Mouse (Mus musculus): ENCODE measurements around the gene Gng8.

Gene Gng8

DNA sequence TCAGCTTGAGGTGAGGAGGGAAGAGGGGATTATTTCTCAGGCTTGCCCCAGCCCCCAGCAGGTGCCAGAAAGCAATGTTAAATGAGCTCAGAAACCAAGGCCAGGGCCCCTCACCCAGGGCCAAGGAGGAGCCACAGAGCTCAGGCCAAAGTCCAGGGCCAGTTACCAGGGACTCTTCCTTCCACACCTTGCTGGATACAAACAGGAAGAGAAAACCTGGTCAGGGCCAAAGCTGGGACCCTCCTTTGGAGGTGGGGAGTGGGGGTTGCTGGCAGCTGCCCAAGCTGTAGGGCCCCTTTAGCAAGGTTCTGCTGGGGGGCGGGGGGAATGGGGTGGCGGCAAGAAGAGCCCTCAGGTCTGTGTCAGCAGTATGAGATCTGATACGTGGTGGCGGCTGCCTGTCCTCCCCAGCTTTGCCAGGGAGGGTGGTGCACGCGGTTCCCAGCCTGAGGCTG, 30.3 kb downstream of the Gng8 start:
- intact Hi-C loops (cut with DNase I), result no loop called here

DNA sequence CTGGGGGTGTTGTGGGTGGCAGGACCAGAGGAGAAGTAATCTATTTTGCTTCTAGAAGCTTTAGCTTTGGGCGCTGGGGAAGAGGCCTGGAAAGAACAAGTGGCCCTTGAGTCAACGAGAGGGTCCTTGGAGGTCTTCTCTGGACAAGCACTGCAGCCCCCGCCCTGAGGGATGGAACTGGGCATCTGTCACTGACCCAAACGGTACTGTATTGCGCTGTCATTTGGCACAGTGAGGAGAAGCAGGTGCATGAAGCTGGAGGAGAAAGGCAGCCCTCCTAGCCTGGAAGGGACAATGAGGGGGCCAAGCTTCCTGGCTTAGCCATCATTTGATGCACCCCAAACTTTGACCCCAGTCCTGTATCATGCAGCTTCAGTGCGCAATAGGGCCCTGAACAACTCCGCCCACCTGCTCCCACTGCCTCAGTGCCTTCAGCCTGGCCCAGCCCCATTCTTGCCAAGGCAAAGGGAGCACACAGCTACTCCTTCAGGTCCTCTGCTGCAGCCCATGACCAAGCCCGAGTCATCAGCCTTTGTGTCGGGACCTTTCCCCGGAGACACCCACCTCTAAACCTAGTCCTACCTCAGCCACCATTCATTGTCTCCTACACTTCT, 30.9 kb downstream of the Gng8 start:
- intact Hi-C loops (cut with DNase I), result no loop called here

DNA sequence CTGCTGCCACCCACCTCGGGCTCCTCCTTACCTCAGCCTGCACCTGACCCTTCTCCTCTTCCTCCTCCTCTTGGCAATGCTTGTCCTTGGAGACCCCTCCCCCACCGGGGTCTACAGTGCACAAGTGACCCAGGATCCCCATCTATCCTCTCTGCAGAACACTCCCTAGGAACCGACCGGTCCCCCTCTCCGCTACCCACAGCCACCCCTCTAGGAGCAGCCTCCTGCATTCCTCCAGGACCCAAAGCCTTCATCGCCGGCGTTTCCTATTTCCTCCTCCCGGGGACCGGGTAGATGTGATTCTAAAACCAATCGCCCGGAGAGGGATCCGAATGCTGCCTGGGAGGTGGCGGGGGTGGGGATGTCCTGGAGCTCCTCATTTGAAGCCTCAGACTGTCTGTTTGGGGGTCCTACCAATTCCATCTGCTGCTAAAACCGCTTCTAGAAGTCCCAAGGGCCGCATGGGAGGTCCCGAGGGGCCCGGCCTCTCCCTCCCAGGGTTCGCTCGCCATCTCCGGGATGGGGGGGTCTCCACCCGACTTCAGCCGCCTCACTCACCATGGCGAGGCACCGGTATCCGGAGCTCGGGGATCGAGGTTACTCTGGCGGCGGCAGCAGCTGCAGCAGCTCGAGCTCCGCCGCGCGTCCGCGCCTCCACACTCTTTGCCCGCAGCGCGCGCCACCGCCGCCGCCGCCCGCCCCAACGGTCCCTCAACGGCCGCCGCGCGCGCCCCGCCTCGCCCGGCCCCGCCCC, 31.9 kb downstream of the Gng8 start:
- intact Hi-C loops (cut with DNase I), result no loop called here

DNA sequence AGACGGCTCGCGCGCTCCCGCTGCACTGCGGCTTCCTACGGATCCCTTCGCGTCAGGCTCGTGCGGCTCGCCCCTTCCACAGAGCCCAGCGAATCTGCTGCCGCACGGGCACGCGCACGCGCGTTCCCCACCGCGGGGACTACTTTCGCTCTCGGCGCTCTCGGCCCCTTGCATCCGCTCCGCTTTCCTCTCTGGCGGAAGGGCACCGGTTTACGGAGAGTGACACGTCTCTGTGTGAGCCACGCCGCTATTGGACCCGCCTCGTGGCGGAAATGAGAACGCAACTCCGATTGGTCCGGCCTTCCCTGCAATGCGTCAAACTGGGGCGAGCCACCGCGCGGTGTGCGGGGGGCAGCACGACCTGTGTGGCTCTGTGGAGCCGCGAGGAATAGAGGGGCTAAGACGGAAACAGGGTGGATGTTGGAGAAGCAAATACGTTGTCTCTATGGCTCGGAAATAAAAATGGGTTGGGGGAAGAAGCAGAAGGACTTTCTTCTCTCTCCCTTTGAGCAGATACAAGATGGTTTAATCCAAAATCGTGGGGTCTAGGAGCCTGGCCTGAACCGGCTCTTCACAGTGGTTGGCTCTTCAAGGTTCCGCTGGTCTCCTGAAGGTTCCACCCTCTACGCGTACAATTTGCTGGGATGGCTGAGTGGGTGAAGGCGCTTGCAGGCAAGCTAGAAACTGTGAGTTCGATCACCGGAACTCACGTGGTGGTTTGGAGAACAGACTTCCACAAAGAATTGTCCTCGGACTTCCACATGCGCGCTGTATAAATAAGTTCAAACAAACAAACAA, 32.6 kb downstream of the Gng8 start, which contains the start of gene Calm3:
Gene Calm3, minus strand, starts transcription at position 78 of the 798 bp plus-strand sequence.
- intact Hi-C loops (cut with DNase I), result no loop called here

DNA sequence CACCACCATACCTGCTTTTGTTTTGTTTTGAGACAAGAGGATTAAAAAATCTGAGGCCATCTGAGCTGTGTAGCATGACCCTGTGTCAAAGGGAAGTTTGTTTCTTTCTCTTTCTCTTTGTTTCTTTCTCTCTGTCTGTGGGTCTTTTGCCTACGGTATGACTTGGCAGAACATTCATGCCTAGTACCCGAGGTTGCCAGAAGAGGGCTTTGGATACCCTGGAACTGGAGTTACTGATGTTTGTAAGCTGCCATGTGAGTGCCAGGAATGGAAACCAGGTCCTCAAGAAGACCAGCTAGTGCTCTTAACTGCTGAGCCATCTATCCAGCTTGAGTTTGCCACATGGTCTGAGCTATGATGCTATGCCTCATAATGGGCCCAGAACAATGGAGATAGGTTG, 36.8 kb downstream of the Gng8 start:
- intact Hi-C loops (cut with DNase I), result no loop called here

- intact Hi-C loops (cut with DNase I), result no loop called here
Measured at GRCm38 (mm10) chr7:16930850-16931249, 39.3 kb downstream of the Gng8 start.

GRCm38 (mm10) chr7:16931968-16932627, 40.5 kb downstream of the Gng8 start:
- intact Hi-C loops (cut with DNase I), result loop anchor here (1.0 to 2.0 kb wide), 3 partner anchors 18 to 134 kb away; no protein-coding TSS in a partner anchor

DNA sequence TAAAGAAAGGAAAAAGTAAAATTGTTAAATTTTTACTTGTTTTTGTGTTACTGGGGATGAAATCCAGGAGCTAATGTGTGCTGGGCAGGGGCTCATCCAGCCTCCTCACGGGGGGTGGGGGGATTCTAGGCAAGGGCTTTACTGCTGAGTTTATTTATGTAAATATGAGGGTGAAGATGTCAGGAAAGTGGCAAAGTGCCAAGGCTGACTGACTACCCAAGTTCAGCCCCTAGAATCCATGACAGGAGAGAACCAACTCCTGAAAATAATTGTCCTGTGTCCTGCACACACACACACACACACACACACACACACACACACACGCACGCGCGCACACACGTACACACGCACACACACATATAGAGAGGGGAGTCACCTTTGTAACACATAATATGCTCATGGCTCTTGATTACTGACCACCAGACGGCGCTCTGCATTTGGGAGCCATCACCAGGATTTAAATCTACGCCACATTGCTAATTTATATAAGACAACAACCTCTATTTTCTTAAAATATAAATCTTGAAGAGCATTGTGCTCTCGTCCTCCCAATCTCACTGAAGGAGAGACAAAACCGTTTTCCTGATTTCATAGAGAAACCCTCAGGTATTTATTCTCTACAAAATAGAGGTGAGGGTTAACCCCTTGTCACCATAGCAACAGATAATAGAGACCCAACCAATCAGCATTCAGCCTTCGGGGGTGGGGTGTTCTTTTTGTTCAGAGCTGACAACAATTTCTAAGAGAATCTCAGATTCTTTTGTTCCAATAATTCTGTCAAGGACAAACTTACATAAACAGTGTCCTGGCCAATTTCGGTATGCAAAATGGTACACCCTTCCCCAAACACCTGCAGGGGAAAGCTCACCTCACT, 41.4 kb downstream of the Gng8 start:
- intact Hi-C loops (cut with DNase I), result loop anchor here (1.0 to 2.0 kb wide), 3 partner anchors 17 to 133 kb away; no protein-coding TSS in a partner anchor

- intact Hi-C loops (cut with DNase I), result no loop called here
Measured at GRCm38 (mm10) chr7:16937312-16937711, 45.7 kb downstream of the Gng8 start.

DNA sequence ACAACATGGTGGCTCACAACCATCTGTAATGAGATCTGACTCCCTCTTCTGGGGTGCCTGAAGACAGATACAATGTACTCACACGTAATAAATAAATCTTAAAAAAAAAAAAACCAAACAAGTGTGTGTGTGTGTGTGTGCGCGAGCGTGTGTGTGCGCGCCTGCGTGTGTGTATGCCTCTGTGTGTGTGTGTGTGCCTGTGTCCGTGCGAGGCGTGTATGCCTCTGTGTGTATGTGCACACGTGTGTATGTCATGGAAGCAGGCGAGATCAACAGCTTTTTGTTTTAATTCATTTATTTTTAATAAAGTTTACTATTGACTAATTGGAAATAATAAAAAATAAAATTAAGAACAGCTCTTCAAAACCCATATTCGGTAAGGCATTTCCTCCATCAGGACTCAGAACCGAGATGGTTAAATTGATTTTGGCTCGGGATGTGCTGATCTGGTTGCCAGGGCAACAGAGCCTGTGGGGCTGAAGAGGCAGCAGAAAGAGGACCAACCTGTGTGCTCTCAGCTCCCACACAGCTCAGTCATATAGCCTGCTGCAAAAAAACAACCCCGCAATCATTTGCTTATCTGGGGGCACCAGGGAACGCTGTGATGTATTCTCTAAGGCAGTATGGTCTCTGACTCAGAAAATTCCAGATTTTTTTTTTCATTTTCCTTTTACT, 46.7 kb downstream of the Gng8 start:
- intact Hi-C loops (cut with DNase I), result no loop called here

DNA sequence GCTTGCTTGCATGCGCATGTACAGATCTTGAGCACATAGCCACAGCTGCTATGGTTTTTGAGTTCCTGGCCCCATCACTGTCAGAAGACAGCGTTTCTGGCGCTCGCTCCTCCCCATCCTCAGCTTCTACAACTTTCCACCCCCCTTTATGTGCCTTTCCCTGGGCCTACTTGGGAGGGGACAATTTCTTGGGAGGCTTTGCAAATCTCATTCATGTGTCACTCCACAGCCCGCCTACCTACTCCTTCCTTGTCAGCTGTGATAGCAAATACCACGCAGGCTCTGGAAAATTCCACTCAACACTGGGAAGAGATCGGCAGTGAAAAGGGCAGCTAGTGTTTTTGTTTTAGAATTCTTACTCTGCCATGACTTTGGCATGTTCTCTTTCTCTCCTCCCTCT, 48.7 kb downstream of the Gng8 start:
- intact Hi-C loops (cut with DNase I), result no loop called here

GRCm38 (mm10) chr7:16942861-16943260, 51.3 kb downstream of the Gng8 start:
- intact Hi-C loops (cut with DNase I), result no loop called here

DNA sequence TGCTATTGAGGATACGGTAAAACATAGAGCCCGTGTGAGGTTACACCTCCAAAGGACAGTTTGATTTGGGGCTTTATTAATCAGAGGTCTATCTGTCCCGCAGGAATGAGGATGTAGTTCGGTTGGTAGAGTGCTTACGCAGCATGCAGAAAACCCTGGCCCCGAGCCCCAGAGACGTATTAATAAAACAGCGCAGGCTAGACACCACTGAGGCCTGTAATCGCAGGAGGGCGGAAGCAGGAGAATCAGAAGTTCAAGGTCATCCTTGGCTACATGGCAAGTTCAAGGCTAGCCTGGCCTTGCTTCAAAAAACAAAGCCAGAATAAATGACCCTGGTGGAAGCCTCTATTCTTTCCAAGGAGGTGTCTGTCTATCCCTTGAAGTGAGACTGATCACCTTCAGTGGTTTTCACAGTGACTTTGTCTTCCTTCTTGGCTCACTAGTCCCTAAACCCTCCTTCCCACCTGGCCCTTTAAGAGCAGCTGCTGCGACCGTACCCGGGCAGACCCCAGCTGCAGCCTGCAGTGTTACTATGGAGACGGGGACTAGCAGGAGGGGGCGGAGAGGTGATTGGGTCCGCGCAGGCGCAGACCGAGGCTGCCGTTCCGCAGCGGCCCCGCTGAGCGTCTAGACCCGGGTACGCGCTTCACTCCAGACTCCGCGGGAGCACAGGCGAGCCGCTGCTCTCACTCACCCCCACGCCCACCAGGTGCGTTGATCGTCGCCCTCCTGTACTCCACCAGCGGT, 52.6 kb downstream of the Gng8 start, which contains the start of gene Pnmal2:
Gene Pnmal2, plus strand, starts transcription at position 622 of the 747 bp plus-strand sequence.
- intact Hi-C loops (cut with DNase I), result no loop called here

DNA sequence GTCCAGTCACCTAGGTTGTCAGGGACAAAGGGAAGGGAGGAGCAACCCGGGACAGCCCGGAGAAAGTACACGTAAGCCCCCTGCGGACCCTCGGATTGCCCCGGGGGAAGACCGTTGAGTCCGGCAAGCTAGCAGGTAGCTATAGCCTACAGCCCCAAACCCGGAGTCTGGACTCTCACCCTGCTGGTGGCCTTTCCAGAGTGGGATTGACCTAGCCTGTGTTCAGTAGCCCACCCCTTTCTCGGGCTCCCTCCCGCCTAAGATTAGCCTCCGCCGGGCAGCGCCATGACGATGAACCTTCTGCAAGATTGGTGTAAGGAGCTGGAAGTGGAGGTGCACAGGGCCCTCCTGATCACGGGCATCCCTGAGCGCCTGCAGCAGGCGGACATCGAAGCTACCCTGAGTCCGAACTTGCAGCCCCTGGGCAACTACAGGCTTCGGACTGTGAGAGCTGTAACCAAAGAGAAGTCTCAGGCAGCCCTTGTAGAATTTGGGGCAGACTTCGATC, 53.3 kb downstream of the Gng8 start:
- intact Hi-C loops (cut with DNase I), result no loop called here
